Mouse (Mus musculus): ENCODE data around the gene Adck2. TPM values are rescaled to one million over a fixed set of nuclear protein-coding genes. Genes with fewer than 3 reads are reported as not detected.

The Adck2 gene
- 4.2 and 7.6 TPM in 2 replicates for polyA plus RNA-seq (2012; rRNA removed)

GRCm38 (mm10) chr6:39573791-39574554, at the start of gene Adck2:
Gene Adck2, plus strand, starts transcription at chr6:39573873.

GRCm38 (mm10) chr6:39557723-39558261, 15.9 kb upstream of the Adck2 start, which contains the start of gene Dennd2a:
Gene Dennd2a, minus strand, starts transcription at chr6:39557867.

DNA sequence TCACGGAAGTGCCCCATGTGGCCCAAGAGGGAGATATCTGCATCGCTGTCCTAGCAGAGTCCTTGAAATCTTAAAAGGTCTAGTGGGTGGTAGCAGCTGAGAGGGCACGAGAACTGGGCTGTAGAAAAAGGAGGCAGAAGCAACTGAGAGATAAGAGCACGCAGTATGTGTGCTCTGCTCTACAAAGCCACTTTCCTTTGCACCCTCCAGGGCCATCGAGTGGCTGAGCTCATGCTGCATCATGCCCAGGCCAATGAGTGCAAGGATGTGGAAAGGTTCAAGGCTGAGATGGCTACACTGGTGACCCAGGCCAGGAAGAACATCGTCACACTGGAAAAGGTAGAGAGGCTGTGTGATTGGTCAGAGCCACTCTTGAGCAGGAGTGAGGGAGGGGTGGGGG, 11.8 kb downstream of the Adck2 start, which contains the start of gene Gm42420:
Gene Gm42420 (plus strand): TSS at position 237 of the 400 bp plus-strand sequence.

DNA sequence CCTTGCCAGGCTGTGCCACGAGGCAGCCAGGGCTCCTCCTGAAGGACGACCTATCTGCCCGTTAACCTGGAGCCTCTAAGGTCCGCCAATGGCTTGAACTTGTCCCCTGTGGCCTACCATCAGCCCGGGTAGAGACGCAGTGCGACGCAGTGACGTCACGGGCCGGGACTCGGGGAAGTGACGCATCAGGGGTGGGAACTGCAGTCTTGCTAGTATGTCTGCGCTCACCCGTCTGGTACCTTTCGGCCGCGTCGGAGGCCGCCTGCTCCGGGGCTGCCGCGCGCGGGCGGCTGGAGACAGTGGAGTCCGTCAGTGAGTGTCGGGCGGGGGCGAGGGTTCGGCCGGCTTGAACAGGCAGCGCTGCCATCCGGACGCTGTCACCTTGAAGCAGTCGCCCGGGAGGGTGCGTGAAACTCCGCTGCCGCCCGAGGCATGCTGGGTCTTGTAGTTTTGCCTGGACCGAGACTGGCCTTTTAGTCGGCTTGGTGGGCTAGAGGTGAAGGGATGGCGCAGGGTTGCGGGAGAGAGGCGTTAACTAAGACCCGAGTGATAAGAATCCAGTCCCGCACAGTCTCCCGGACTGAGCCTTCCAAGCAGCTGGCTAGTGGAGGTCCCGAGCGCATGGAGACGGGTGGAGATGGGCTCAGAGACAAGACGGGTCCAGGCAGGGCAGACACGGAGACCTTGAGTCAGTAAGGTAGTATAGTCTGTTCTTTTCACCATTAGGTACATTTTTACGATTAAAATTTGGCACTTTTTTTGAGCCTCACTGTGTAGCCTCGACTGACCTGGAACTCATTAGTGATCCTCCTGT, 18.9 kb downstream of the Adck2 start, which contains the start of gene Ndufb2:
Gene Ndufb2 (plus strand): TSS at position 174 of the 814 bp plus-strand sequence.

Other genes starting within 250 kb of the Adck2 start
- 5.2 and 5.7 TPM in 2 replicates for gene Slc37a3, start 196.2 kb upstream of the Adck2 start, polyA plus RNA-seq (2012; rRNA removed)
- 0.37 and 0.58 TPM in 2 replicates for gene Rab19, start 192.7 kb upstream of the Adck2 start, polyA plus RNA-seq (2012; rRNA removed)
- gene Mkrn1, start 153.4 kb upstream of the Adck2 start, polyA plus RNA-seq (2012; rRNA removed): 11.3 and 13.9 TPM in 2 replicates
- 2.4 and 2.8 TPM in 2 replicates for gene Dennd2a, start 16.0 kb upstream of the Adck2 start, polyA plus RNA-seq (2012; rRNA removed)
- not detected in 2 replicates for gene Gm42420, start 11.9 kb downstream of the Adck2 start, polyA plus RNA-seq (2012; rRNA removed)
- gene Ndufb2, start 18.7 kb downstream of the Adck2 start, polyA plus RNA-seq (2012; rRNA removed): 401 and 634 TPM in 2 replicates
- gene Braf, start 151.6 kb downstream of the Adck2 start, polyA plus RNA-seq (2012; rRNA removed): 0.76 and 2.5 TPM in 2 replicates
- gene Mrps33, start 237.1 kb downstream of the Adck2 start, polyA plus RNA-seq (2012; rRNA removed): 5.3 and 5.9 TPM in 2 replicates